Mouse (Mus musculus) left cerebral cortex, postnatal 25 days (tissue): ENCODE measurements around the gene Gm5798. TPM values are rescaled to one million over a fixed set of nuclear protein-coding genes. Genes with fewer than 3 reads are reported as not detected.
"Not testable (repeated sequence)": the region's sequence is repeated elsewhere in the genome, so short reads cannot be mapped to it uniquely, and the experiment has no call there.

Experiments
- DNase-seq, 2 experiments: peaks; one replicate each; pipeline ENCODE4 v3.0.0; 2022; ENCODE audit warnings: low spot score in 2 of 2, mixed read lengths in 1 of 2
- intact Hi-C: fragments of 180-260 bp; cut with DNase I; formaldehyde crosslinking; loops from one replicate; pipeline ENCODE4 v1.15.1; 2025
- total RNA-seq, 2 experiments: library from RNA; stranded (reverse); gene quantifications; 2 replicates each; pipeline ENCODE4 v1.2.3; 2021

Gene Gm5798
- total RNA-seq = not detected

DNA sequence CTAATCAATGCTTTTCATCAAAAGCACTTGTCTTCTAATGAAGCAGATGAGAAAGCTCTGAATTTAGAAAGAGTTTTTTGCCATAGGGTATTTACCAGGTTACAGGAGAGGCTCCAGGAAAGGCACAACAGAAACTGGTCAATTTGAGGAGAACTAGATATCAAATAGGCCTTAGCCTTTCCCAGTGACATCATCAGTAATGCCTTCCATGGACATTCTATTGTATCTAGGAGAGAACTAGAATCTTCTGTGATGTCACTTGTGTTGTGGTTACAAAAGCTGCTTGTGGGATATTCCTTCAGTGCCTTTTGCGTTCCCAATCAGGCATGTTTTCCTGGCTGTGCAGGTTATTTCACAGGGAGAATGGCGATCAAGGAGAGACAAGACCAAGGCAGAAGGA, at the start of gene Gm5798:
Gene Gm5798, plus strand, starts transcription at position 301 of the 400 bp plus-strand sequence.
- intact Hi-C loops, DNase-seq: not testable (repeated sequence)

GRCm38 (mm10) chr14:41386279-41386678, 37.9 kb downstream of the Gm5798 start, which contains the start of gene Gm7945:
Gene Gm7945 (minus strand): TSS chr14:41386379.
- DNase-seq, intact Hi-C loops: not testable (repeated sequence)

Other genes with a start within 250 kb of the Gm5798 start
- gene Mat1a, start 243.6 kb upstream of the Gm5798 start, total RNA-seq = not detected
- gene Sftpa1, start 216.8 kb upstream of the Gm5798 start, total RNA-seq = not detected
- gene Mbl1, start 197.2 kb upstream of the Gm5798 start, total RNA-seq = not detected
- not detected for gene Sftpd, start 163.5 kb upstream of the Gm5798 start, total RNA-seq
- under 1 TPM; 0.23 to 0.73 TPM for gene Gm2832, start 69.8 kb upstream of the Gm5798 start, total RNA-seq
- not detected for gene Gm7945, start 37.8 kb downstream of the Gm5798 start, total RNA-seq
- gene Gm6482, start 59.7 kb downstream of the Gm5798 start, total RNA-seq = not detected
- gene Gm7954, start 104.9 kb downstream of the Gm5798 start, total RNA-seq = not detected
- not detected for gene Gm3486, start 140.9 kb downstream of the Gm5798 start, total RNA-seq
- not detected for gene Gm7970, start 207.0 kb downstream of the Gm5798 start, total RNA-seq
- gene 1700049E17Rik2, start 224.6 kb downstream of the Gm5798 start, total RNA-seq = under 1 TPM; 0.37 to 0.94 TPM